Mouse (Mus musculus) skeletal muscle tissue, adult 2 months (tissue): ENCODE results near the gene Mrps2.

Experiments
- DNase-seq: peaks from one replicate; pipeline ENCODE4 v3.0.0-alpha.2; 2012; ENCODE audit warnings: low read depth, low spot score

The Mrps2 gene

DNA sequence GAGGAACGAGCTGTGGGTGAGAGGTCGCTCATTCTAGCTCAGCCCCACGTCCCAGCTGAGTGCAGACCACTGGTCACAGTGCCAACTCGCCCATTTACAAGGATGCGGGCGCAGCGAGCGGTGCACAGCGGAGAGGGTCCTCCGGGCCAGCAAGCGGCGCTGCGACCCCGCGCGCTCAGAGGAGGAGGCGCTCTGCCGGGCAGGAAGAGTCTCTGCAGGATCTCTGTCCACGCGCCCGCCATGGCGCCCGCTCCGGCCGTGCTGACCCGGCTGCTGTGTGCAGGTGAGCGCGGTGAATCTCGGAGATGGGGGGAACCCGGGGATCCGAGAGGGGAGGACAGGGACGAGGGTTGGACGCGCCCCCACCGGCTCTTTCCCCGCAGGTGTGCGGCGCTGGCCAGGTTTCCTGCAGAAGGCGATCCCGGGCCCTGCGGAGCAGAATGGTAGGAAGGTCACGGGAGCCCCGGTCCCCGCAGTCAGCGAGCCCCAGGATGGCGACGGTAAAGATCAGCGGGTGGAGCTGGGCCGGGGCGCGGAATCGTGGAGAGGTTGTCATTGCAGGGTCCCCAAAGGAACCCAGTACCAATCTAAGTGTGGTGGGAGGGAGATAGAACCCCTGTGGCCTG lies at the start of gene Mrps2:
Gene Mrps2, plus strand, starts transcription at position 207 of the 626 bp plus-strand sequence.
- peak; percentile 63 for DNase-seq

DNA sequence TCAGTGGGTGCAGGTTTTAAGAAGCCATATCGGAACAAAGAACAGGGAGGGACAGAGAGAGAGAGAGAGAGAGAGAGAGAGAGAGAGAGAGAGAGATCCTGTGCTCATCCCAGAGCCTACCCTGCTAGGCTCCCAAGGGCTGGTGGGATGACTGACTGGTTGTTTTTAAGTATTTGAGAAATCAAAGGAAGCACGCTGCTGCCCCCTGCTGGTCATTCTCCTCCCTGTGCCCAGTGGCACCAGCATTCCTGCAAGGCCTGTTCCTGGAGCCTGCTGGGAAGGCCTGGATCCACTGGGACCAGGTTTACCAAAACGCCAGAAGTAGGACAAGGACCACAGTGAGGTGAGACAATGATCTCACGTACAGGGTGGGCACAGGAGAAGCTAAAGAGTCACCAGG lies 48.0 kb upstream of the Mrps2 start:
- peak; percentile 64 for DNase-seq

DNA sequence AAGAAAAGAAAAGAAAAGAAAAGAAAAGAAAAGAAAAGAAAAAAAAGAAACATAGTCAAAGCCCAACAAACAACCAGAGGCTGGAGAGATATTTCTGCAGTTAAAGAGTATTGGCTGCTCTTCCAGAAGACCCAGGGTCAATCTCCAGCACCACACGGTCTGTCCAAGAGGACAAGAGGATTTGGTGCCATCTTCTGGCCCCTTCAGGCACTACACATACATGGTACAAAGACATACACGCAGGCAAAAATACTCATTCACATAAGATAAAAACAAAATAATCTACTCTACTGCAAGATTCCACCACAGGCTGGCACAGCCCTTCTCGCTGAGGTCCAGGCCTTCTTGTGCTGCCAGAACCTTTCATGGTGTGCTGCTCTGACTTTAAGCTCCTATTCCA lies 44.7 kb upstream of the Mrps2 start:
- no peak for DNase-seq

DNA sequence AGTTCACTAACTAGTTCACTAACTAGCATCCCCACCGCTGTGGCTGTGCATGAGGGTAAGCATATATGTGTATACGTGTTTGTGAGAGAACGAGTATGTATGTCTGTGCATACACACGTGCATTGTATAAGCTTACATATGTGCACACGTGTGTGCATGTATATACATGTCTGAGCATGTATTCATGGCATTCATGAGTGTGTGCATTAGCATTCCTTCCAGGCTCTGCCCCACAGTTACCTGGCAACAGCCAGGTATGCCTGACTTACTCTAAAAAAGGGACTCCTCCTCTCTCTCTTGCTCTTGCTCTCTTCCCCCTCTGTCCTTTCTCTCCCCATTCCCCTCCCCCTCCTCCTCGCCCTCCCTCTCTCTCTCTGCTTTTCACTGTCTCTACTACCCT lies 40.6 kb upstream of the Mrps2 start:
- DNase-seq = no peak

DNA sequence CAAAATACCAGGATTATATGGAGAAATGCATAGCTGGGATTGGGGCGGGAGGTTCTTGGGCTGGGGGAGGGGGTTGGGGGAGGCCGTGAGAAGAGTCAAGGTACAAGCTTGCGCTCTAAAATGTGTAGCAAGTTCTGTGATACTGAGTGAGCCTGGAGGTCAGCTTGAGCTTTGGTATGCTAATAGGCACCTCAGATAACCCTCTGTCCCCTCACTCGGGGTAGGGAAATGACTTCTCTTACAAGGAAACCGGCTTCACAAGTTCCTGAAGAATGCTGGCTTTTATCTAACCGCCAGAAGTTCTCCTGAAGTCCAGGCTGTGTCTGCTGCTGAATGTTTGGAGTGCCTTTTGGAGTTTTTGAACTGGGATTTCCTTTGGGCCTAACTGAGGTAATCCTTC lies 37.0 kb upstream of the Mrps2 start:
- DNase-seq = no peak

DNA sequence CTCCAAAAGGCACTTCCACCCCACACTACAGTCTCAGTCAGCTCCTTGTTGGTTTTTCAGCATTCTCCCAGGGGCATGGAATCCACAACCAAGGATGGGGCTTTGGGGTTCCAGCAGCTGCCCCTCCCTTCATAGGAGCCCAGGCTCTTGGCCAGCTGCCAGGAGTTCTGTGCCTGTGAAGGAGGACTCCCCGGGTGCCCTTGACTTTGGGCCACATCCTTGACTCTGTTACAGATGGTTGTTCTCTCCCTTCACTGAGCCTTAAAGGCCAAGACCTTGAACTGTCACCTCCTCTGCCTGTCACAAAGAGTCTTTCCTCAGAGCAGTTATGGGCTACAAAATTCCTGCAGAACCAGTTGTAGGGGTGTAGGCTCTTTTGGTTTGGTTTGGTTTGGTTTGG lies 35.1 kb upstream of the Mrps2 start:
- DNase-seq = no peak

DNA sequence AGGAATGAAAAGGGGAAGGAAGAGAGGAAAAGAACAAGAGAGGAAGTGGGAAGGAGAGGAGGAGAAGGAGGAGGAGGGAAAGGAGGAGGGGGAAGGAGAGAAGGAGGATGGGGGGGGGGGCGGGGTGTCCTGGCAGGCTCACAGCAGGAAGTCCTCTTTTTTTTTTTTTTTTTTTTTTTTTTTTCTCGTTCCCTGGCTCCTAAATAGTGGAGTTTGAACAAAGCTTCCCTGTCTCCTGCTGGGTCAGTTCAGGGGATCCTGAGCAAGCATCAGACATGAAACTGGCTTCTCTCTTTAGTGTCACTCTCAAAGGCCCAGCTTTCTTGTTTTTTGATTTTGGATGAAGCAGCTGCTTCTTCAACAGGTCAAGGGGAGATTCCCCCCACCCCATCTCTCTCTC lies 34.4 kb upstream of the Mrps2 start:
- DNase-seq = no peak

DNA sequence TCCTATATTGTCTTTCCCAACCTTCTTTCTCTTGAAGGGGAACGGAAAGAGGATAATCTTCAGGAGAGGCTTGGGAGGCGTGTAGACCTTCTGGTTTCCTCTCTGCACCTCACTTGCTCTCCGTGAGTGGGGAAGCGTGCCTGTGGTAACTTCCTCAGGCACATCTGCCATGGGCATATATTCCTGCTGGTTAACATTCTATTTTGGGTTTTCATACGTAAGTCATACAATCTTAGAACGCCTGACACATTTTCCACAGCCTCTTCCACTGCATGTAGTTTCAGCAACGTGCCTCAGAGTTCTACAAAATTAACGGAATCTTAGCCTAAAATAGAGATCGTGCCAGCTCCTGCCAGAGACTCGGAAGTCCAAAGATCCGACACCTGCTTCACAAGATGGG lies 32.5 kb upstream of the Mrps2 start:
- no peak for DNase-seq

DNA sequence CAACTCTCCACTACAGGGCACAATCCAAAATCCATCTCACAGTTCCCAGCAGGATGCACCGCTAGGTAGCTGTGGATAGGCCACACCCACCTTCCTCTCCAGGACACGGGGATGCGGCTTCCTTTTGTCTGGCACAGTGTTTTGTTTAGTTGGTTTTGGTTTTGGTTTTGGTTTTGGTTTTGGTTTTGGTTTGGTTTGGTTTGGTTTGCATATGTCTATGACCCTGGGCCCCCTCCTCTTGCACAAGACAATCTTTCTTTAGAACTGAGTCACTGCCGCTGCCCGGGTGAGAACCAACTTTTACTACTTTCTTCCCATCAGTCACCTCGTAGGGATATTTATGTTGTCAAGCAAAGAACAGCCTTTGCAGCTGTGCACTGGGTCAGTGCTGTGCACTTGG lies 27.0 kb upstream of the Mrps2 start:
- DNase-seq = no peak

DNA sequence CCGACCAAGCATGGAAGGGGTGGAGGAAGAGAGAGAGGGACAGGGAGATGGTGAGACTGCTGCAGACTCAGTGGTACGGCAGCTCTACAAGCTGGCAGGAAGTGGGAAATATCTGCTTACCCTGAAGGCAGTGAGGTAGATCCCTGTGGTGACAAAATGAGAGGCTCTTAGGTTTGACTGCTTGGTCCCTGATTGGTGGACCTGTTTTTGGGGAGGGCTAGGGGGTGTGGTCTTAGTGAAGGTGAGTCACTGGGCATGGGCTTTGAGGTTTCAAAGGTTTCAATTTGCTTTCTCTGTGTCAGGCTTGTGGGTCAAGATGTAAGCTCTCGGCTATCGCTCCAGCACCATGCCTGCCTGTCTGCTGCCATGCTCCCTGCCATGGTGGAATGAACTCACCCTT lies 22.8 kb upstream of the Mrps2 start:
- DNase-seq = no peak

DNA sequence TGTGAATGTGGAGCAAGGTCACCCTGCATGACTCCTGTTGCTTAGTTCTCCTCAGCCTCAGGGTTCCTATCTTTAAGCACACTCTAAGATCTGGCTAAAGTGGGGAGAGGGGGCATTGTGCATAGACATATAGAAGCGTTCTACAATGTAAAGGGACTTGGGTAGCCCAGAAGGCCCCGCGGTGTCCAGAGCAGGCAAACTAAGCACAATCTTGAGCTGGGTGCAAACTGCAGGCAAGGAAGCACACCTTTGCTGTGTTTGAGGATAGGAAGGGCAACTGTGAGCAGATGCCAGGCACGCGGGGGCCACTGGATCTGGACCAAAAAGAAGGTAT lies 21.7 kb upstream of the Mrps2 start:
- DNase-seq = no peak

DNA sequence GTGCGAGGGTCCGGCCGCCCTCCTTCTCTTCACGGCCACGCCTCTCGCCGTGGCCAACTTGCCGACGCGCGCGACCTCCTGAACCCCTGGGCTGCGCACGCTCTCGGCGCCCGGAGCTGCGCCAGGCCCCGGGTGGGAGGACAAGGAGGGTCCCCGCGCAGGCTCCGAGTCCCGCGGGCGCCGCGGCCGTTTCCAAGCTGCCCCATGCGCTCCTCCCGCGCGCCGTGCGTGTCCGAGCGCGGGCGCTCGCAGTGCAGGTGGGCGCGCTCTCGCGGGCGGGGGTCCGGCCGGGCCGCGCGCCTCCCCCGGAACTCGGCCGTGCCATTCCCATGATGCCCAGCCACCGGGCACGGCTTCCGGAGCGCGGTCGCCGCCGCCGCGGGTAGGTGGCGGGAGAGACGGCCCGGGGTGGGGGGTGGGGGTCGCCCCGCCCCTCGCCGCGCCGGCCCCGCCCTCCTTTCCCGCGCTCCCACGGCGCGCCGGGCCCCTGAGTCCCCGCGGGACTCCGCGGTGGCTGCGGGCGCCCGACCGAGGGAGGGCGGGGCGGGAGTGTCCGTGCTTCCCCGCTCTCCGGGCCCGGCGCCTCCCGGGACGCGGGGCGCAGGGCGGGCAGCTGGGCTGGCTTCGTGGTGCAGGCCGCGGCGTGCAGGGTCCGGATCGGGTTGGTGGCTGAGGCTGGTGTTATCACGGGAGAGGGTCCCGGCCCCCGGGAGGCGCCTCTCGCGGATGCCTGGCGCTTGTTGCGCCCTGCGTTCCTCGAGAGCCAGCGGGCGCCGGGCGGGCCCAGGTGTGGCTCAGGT lies 21.2 kb upstream of the Mrps2 start, which contains the start of gene Ppp1r26:
Gene Ppp1r26, plus strand, starts transcription at position 286 of the 800 bp plus-strand sequence.
- no peak for DNase-seq

DNA sequence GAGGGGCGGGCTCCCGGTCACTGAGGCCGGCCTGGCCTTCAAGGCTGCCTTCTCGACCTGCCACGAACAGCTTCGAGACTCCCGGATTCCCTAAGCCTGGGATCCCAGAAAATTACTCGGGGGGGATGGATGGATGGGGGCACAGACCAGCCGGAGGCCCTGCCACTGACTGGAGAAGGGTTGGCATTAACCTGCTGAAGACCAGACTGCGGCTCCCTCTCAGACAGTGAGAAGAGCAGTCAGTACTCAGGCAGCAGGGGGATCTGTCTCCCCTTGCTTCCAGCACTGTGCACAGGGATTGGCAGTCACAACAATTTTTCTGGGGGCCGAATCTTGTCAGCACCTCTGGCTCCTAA lies 20.6 kb upstream of the Mrps2 start:
- DNase-seq = no peak

DNA sequence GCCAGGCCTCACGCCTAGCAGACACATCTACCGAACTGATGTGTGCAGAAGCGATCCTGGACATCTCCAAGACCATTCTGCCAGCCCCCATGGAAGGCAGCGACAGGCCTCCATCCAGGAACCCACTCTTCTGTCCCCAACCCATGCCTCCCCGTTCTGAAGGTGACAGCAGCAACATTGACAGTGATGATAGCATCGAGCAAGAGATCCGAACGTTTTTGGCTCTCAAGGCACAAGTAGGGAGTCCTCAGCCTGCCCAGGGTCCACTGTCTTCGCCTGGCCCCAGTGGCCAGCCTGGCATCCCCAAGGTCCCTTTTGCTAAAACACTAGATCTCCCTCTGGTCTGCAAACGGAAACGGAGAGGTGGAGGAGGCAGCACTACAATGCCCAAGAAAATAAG lies 16.2 kb upstream of the Mrps2 start:
- no peak for DNase-seq

DNA sequence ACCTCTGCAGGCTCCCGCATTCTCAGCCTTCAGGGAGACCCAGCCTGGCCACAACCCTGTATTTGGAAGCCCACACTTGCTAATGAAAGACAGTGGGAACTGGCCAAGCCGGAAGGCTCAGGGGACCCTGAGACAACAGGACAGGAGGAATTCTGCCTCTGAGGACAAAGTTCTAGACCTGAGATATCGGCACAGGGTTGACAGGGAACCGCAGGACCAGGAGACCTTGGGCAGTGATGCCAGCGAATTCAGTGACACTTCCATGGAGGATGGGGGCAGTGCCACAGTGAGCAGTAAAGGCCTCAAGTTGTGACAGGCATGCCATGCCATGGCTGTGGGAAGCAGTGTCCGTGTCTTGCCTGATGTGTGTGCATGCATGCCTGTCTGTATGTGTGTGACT lies 14.3 kb upstream of the Mrps2 start:
- no peak for DNase-seq

DNA sequence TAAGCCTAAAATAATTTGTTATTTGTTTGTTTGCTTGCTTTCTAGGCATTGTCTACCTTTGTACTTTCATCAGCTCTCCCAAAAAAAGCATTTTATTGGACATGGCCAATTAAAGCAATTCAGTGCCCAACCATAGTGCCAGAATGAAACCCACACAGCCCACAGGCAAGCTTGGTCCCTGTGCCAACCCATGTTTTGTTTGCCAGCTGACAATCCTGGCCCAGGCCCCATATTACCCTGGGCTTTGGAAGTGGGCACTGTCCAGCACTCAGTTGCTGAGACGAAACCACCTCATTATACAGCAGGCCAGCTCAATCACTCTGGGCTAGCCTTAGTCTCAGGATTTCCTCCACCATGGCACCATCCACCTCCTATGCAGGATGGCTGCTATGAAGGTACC lies 11.2 kb upstream of the Mrps2 start:
- DNase-seq = no peak

DNA sequence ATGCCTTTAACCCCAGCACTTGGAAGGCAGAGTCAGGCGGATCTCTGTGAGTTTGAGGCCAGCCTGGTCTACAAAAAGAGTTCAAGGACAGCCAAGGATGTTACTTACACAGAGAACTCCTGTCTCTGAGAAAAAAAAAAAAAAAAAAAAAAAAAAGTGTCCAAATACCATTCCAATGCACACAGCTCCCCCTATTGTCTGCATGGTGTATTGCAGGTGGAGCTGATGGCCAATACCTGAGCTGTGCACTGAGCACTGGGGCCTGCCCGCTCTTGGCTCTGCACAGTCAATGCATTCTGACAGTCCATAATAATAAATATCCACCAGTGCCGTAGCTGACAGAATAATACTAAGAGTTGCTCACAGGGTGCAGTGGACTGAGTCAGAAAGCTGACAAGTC lies 3.9 kb upstream of the Mrps2 start:
- DNase-seq = peak; percentile 14

DNA sequence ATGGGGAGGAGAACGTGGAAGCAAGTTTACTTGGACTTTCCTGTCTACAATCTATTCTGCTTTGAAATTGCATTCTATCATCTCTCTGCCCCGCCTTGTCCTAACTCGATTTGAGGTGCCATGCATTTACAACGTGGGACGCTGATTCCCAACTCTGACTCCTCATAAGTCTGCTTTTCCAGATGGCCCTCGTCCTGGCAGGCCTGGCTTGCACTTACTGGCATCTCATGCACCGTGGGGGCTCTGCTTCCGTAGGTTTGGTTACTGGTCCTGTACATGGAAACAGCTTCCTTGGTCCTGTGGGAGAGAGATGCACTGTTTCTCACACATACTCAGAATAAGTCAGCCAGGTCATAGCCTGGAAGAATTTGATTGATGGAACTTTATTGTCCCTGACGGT lies 2.9 kb upstream of the Mrps2 start:
- DNase-seq = no peak

DNA sequence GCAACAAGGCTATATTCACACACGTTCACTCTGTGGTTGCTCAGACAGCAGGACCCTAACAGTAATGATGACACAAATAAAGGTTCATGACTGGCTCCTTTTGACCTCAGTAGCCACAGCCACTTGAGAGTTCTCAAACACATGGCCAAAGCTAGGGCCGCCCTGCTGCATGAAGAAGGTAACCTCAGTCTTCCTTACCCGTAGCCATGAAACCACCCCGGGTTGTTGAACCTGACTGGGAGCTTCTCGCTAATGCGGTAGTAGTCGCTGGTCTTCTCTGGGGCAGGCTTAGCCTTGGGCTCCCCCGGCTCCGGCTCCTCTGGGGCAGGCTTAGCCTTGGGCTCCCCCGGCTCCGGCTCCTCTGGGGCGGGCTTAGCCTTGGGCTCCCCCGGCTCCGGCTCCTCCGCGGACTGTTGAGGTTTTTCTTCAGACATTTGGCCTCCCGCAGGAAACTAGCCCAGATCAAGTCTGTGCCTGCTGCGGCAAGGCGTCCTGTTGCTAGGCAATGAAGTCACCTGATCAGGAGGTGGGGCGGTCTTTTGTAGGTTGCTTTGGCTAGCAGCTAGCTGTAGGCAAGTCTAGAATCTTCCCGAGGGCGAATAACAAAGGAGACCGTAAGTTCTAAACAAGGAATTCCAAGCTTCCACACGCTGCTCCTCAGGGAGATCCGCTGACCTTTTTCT lies 1.9 kb upstream of the Mrps2 start, which contains the start of gene 1700007K13Rik:
Gene 1700007K13Rik, minus strand, starts transcription at position 497 of the 683 bp plus-strand sequence.
- DNase-seq = peak; percentile 40

DNA sequence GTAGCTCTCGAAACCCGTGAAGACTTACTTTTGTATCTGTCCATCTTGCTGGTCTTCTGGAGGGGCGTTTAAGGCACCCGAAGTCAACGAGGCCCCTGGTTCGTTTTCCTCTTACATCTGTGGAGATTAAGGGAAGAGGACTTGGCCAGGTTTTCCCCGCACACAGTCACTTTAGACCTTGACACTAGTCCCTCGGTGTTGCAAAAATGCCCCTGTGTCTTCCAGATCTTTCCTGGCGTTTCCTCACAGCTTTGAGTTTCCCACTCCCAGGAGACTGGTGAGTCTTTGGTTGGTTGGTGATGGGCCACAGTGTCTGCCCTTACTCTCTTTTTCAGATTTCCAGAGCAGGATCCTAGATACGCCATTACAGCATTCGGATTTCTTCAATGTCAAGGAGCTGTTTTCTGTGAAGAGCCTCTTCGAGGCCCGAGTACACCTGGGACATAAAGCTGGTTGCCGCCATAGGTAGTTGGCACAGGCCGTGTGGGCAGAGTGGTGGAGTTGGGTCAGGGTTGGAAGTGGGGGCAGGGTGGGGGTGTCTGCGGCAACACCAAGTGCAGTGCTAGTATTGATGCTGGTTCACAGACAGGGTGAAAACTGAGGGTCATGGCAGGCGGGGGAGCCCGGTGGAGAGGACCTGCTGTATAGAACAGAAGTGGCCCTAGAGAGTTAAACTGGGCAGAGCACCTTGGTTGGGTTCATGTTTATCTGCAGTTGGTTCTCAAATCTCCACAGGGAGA lies 790 bp downstream of the Mrps2 start:
- DNase-seq = no peak

DNA sequence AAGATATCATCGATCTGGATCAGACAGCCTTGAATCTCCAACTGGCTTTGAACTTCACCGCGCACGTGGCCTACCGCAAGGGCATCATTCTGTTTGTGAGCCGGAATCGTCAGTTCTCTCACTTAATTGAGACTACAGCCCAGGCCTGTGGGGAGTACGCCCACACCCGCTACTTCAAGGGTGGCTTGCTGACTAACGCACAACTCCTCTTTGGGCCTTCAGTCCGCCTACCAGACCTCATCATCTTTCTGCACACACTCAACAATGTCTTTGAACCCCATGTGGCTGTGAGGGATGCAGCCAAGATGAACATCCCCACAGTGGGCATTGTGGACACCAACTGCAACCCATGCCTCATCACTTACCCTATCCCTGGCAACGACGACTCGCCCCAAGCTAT lies 1.6 kb downstream of the Mrps2 start:
- DNase-seq = no peak

DNA sequence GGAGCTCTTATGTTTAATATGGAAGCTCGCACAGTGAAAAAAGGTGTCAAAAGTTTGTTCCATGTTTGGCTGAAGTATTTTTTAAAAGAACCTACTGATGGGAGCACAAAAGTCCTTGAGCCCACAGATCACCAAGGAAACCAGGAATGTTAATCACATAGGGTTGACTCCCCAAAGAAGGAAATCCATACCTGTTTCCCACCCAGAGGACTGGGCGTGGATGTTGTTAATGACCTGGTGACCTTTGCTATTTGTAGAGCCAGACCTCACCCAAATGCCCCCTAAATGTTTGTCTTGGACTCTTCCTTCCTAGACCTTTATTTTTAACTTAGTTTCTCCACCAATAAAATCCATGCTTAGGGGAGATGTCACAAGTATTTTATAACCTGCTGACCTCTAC lies 2.7 kb downstream of the Mrps2 start:
- no peak for DNase-seq
